9 mouse cellular contexts compared by ENCODE assay signal in the genomic region with DNA sequence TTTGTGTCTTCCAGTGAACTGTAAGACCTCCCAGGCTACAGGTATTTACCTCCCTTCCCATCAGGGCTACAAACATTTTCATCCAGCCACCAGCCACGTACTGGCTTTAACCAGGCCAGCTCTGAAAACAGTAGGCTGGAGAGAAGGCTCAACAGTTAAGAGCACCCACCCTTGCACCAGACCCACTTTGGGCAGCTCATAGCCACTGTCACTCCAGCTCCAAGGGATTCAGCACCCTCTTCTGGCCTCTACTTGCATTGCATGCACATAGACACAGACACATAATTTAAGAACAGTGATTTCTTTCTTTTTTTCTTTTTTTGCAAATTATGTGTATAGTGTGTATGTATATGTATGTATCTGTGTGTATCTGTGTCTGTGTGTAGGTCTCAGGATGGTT. TPM values are rescaled to one million over a fixed set of nuclear protein-coding genes. Genes with fewer than 3 reads are reported as not detected.
DNase-seq lines count a peak whose midpoint lies in the region; ATAC-seq lines count a peak whose summit lies in the region.
"Had no signal": no experiment of that assay in that cellular context is flagged by ENCODE, and none has a peak within 500 bp of the region (broad histone marks: within the 10 kb centered on the region; RNA-seq: fewer than 3 reads in every experiment).

No protein-coding gene starts in this region.

- ATAC-seq in forebrain, embryonic 11.5 days (replicated peaks; ENCODE audit: low FRiP score): no peak
- no peak for ATAC-seq in forebrain, embryonic 12.5 days (ENCODE audit: low FRiP score)
- no peak for ATAC-seq in midbrain, embryonic 13.5 days
- ATAC-seq in neural tube, embryonic 11.5 days (ENCODE audit: insufficient read depth, low FRiP score, low TSS enrichment): no peak

- H3K4me3 ChIP-seq in forebrain, embryonic 11.5 days (ENCODE audit: low read depth, low read length): no peak overlapping the region
- no peak overlapping the region for H3K4me3 ChIP-seq in forebrain, embryonic 12.5 days (replicated peaks)
- no peak overlapping the region for H3K4me3 ChIP-seq in midbrain, embryonic 10.5 days
- no peak overlapping the region for H3K4me3 ChIP-seq in midbrain, embryonic 13.5 days (replicated peaks)
- no peak overlapping the region for H3K4me3 ChIP-seq in neural tube, embryonic 11.5 days (ENCODE audit: low read depth, low read length)

- H3K27ac ChIP-seq in forebrain, embryonic 11.5 days (ENCODE audit: low read depth, low read length): no peak overlapping the region
- H3K27ac ChIP-seq in forebrain, embryonic 12.5 days: no peak overlapping the region
- no peak overlapping the region for H3K27ac ChIP-seq in midbrain, embryonic 10.5 days (replicated peaks)
- H3K27ac ChIP-seq in midbrain, embryonic 13.5 days: no peak overlapping the region
- H3K27ac ChIP-seq in neural tube, embryonic 11.5 days (ENCODE audit: low read depth, low read length): no peak overlapping the region

- H3K4me1 ChIP-seq in forebrain, embryonic 11.5 days (replicated peaks; ENCODE audit: control insufficient read depth, insufficient read depth, low read length): no peaks in the 10 kb centered on the region
- H3K4me1 ChIP-seq in forebrain, embryonic 12.5 days: peaks cover 7% of the 10 kb centered on the region
- peaks cover 7% of the 10 kb centered on the region for H3K4me1 ChIP-seq in midbrain, embryonic 10.5 days
- H3K4me1 ChIP-seq in midbrain, embryonic 13.5 days (replicated peaks): 0 out of 2 replicates have a peak, but pooled peaks cover 2% of the 10 kb centered on the region
- no peaks in the 10 kb centered on the region for H3K4me1 ChIP-seq in neural tube, embryonic 11.5 days (ENCODE audit: control insufficient read depth, insufficient read depth, low read length)

- no peaks in the 10 kb centered on the region for H3K9me3 ChIP-seq in forebrain, embryonic 11.5 days (ENCODE audit: control insufficient read depth, low read length)
- peaks cover 2% of the 10 kb centered on the region; the same call in 1 of the 2 replicates for H3K9me3 ChIP-seq in forebrain, embryonic 12.5 days
- peaks cover 9% of the 10 kb centered on the region for H3K9me3 ChIP-seq in midbrain, embryonic 10.5 days (replicated peaks)
- H3K9me3 ChIP-seq in midbrain, embryonic 13.5 days: no peaks in the 10 kb centered on the region
- 0 out of 2 replicates have a peak, but pooled peaks cover 3% of the 10 kb centered on the region for H3K9me3 ChIP-seq in neural tube, embryonic 11.5 days (ENCODE audit: control insufficient read depth, low read length)

- no peak overlapping the region for H3K9ac ChIP-seq in forebrain, embryonic 11.5 days (ENCODE audit: low read length)
- H3K9ac ChIP-seq in forebrain, embryonic 12.5 days: no peak overlapping the region
- no peak overlapping the region for H3K9ac ChIP-seq in midbrain, embryonic 13.5 days (replicated peaks)
- H3K9ac ChIP-seq in neural tube, embryonic 11.5 days (ENCODE audit: low read length): no peak overlapping the region

- no peaks in the 10 kb centered on the region for H3K36me3 ChIP-seq in forebrain, embryonic 11.5 days (ENCODE audit: control insufficient read depth, insufficient read depth, low read length)
- H3K36me3 ChIP-seq in forebrain, embryonic 12.5 days (replicated peaks): no peaks in the 10 kb centered on the region
- no peaks in the 10 kb centered on the region for H3K36me3 ChIP-seq in midbrain, embryonic 10.5 days
- no peaks in the 10 kb centered on the region for H3K36me3 ChIP-seq in midbrain, embryonic 13.5 days
- H3K36me3 ChIP-seq in neural tube, embryonic 11.5 days (ENCODE audit: control insufficient read depth, insufficient read depth, low read length): no peaks in the 10 kb centered on the region

- no peak overlapping the region for H3K4me2 ChIP-seq in forebrain, embryonic 11.5 days (ENCODE audit: low read depth, low read length, severe bottlenecking)
- H3K4me2 ChIP-seq in forebrain, embryonic 12.5 days: no peak overlapping the region
- H3K4me2 ChIP-seq in midbrain, embryonic 13.5 days (replicated peaks): no peak overlapping the region
- no peak overlapping the region for H3K4me2 ChIP-seq in neural tube, embryonic 11.5 days (ENCODE audit: low read depth)

- 22% methylated on average over 1 of the region's 1 CpGs for WGBS in forebrain, embryonic 11.5 days
- 37% methylated on average over 1 of the region's 1 CpGs for WGBS in forebrain, embryonic 12.5 days
- 13% methylated on average over 1 of the region's 1 CpGs for WGBS in midbrain, embryonic 10.5 days
- 22% methylated on average over 1 of the region's 1 CpGs for WGBS in midbrain, embryonic 13.5 days
- WGBS in neural tube, embryonic 11.5 days: 43% methylated on average over 1 of the region's 1 CpGs

- peak; percentile 71 for DNase-seq in forebrain, embryonic 11.5 days (ENCODE audit: low spot score)
- peak; percentile 34 for DNase-seq in midbrain, embryonic 10.5 days (ENCODE audit: low spot score)
- DNase-seq in adipocyte (ENCODE audit: low spot score): peak; percentile 50
- DNase-seq in kidney, adult 9 months: peak; percentile 69
- peak; percentile 59 for DNase-seq in neural tube, embryonic 11.5 days (ENCODE audit: low spot score)
- DNase-seq in urinary bladder, postnatal 10 days (ENCODE audit: low spot score): no peak

- H3K27me3 ChIP-seq in forebrain, embryonic 11.5 days (ENCODE audit: control insufficient read depth, insufficient read depth, low read length): no peaks in the 10 kb centered on the region
- no peaks in the 10 kb centered on the region for H3K27me3 ChIP-seq in forebrain, embryonic 12.5 days
- H3K27me3 ChIP-seq in midbrain, embryonic 10.5 days (ENCODE audit: low read depth, poor library complexity, severe bottlenecking): no peaks in the 10 kb centered on the region
- no peaks in the 10 kb centered on the region for H3K27me3 ChIP-seq in midbrain, embryonic 13.5 days
- no peaks in the 10 kb centered on the region for H3K27me3 ChIP-seq in neural tube, embryonic 11.5 days (ENCODE audit: control insufficient read depth, insufficient read depth, low read length)

RNA-seq across cellular contexts. Expression of gene Oasl2, which starts 5.7 kb away (rescaled TPM):
- 1.4 and 1.5 TPM in 2 replicates for polyA plus RNA-seq in forebrain, embryonic 11.5 days (2014; fragmentation: Nextera tagmentation; extraction: Ambion mirVana)
- polyA plus RNA-seq in forebrain, embryonic 12.5 days (2016; fragmentation: Nextera tagmentation; extraction: Ambion mirVana): 1.9 and 2.4 TPM in 2 replicates
- polyA plus RNA-seq in midbrain, embryonic 10.5 days (2016; fragmentation: Nextera tagmentation; extraction: Ambion mirVana): 0.54 and 0.88 TPM in 2 replicates
- polyA plus RNA-seq in midbrain, embryonic 13.5 days (2015; fragmentation: Nextera tagmentation; extraction: Ambion mirVana): 2.1 and 2.2 TPM in 2 replicates
- 0.81 and 1.8 TPM in 2 replicates for polyA plus RNA-seq in neural tube, embryonic 11.5 days (2014; fragmentation: Nextera tagmentation; extraction: Ambion mirVana)

RNA-seq across cellular contexts. Expression of gene Oasl1, which starts 20.6 kb away (rescaled TPM):
- 0.20 TPM in 1 of 2 replicates, not detected in the other for polyA plus RNA-seq in forebrain, embryonic 11.5 days (2014; fragmentation: Nextera tagmentation; extraction: Ambion mirVana)
- polyA plus RNA-seq in forebrain, embryonic 12.5 days (2016; fragmentation: Nextera tagmentation; extraction: Ambion mirVana): 0.26 TPM in 1 of 2 replicates, not detected in the other
- not detected in 2 replicates for polyA plus RNA-seq in midbrain, embryonic 10.5 days (2016; fragmentation: Nextera tagmentation; extraction: Ambion mirVana)
- polyA plus RNA-seq in midbrain, embryonic 13.5 days (2015; fragmentation: Nextera tagmentation; extraction: Ambion mirVana): 0.28 TPM in 1 of 2 replicates, not detected in the other
- polyA plus RNA-seq in neural tube, embryonic 11.5 days (2014; fragmentation: Nextera tagmentation; extraction: Ambion mirVana): 0.20 TPM in 1 of 2 replicates, not detected in the other

RNA-seq across cellular contexts. Expression of gene 2210016L21Rik, which starts 39.5 kb away (rescaled TPM):
- polyA plus RNA-seq in forebrain, embryonic 11.5 days (2014; fragmentation: Nextera tagmentation; extraction: Ambion mirVana): 49.8 and 51.5 TPM in 2 replicates
- polyA plus RNA-seq in forebrain, embryonic 12.5 days (2016; fragmentation: Nextera tagmentation; extraction: Ambion mirVana): 57.9 and 61.0 TPM in 2 replicates
- 48.7 and 50.3 TPM in 2 replicates for polyA plus RNA-seq in midbrain, embryonic 10.5 days (2016; fragmentation: Nextera tagmentation; extraction: Ambion mirVana)
- 87.9 and 91.5 TPM in 2 replicates for polyA plus RNA-seq in midbrain, embryonic 13.5 days (2015; fragmentation: Nextera tagmentation; extraction: Ambion mirVana)
- 47.2 and 48.8 TPM in 2 replicates for polyA plus RNA-seq in neural tube, embryonic 11.5 days (2014; fragmentation: Nextera tagmentation; extraction: Ambion mirVana)

RNA-seq across cellular contexts. Expression of gene Gm9936, which starts 43.9 kb away (rescaled TPM):
- polyA plus RNA-seq in forebrain, embryonic 11.5 days (2014; fragmentation: Nextera tagmentation; extraction: Ambion mirVana): 0.39 and 0.40 TPM in 2 replicates
- polyA plus RNA-seq in forebrain, embryonic 12.5 days (2016; fragmentation: Nextera tagmentation; extraction: Ambion mirVana): 0.54 and 0.61 TPM in 2 replicates
- polyA plus RNA-seq in midbrain, embryonic 10.5 days (2016; fragmentation: Nextera tagmentation; extraction: Ambion mirVana): 0.16 and 0.57 TPM in 2 replicates
- 1.3 and 1.7 TPM in 2 replicates for polyA plus RNA-seq in midbrain, embryonic 13.5 days (2015; fragmentation: Nextera tagmentation; extraction: Ambion mirVana)
- 0.39 and 0.54 TPM in 2 replicates for polyA plus RNA-seq in neural tube, embryonic 11.5 days (2014; fragmentation: Nextera tagmentation; extraction: Ambion mirVana)

RNA-seq across cellular contexts. Expression of gene 4930519G04Rik, which starts 48.9 kb away (rescaled TPM):
- not detected in 2 replicates for polyA plus RNA-seq in forebrain, embryonic 11.5 days (2014; fragmentation: Nextera tagmentation; extraction: Ambion mirVana)
- not detected in 2 replicates for polyA plus RNA-seq in forebrain, embryonic 12.5 days (2016; fragmentation: Nextera tagmentation; extraction: Ambion mirVana)
- not detected in 2 replicates for polyA plus RNA-seq in midbrain, embryonic 10.5 days (2016; fragmentation: Nextera tagmentation; extraction: Ambion mirVana)
- polyA plus RNA-seq in midbrain, embryonic 13.5 days (2015; fragmentation: Nextera tagmentation; extraction: Ambion mirVana): not detected in 2 replicates
- not detected in 2 replicates for polyA plus RNA-seq in neural tube, embryonic 11.5 days (2014; fragmentation: Nextera tagmentation; extraction: Ambion mirVana)
- polyA plus RNA-seq: neural tube, embryonic 14.5 days had no signal
